In genomic region chr14:55826551-55827340, GRCm38 (mm10) we compare ENCODE assay signal across 8 mouse cellular contexts. TPM values are rescaled to one million over a fixed set of nuclear protein-coding genes. Genes with fewer than 3 reads are reported as not detected.
DNase-seq lines count a peak whose midpoint lies in the region; ATAC-seq and TF ChIP-seq lines count a peak whose summit lies in the region.

No protein-coding gene starts in this region.

- ATAC-seq in kidney, embryonic 15.5 days (replicated peaks; ENCODE audit: low FRiP score): no peak
- no peak for ATAC-seq in heart, embryonic 12.5 days (ENCODE audit: insufficient number of reproducible peaks, low FRiP score)
- no peak for ATAC-seq in limb, embryonic 12.5 days (ENCODE audit: insufficient number of reproducible peaks, insufficient read depth, low FRiP score, low TSS enrichment, low read depth)
- ATAC-seq in stomach, embryonic 14.5 days (ENCODE audit: insufficient number of reproducible peaks, insufficient read depth, low FRiP score, low read depth): no peak

- no peaks in the 10 kb centered on the region; the same call in 1 of the 2 replicates for H3K9me3 ChIP-seq in kidney, embryonic 15.5 days (replicated peaks)
- no peaks in the 10 kb centered on the region for H3K9me3 ChIP-seq in embryonic facial prominence, embryonic 10.5 days
- H3K9me3 ChIP-seq in heart, embryonic 12.5 days (replicated peaks): no peaks in the 10 kb centered on the region
- H3K9me3 ChIP-seq in limb, embryonic 12.5 days: no peaks in the 10 kb centered on the region
- H3K9me3 ChIP-seq in stomach, embryonic 14.5 days (ENCODE audit: control insufficient read depth, low read depth, low read length): no peaks in the 10 kb centered on the region

- H3K4me2 ChIP-seq in kidney, embryonic 15.5 days: peak overlapping the region; percentile 90
- H3K4me2 ChIP-seq in heart, embryonic 12.5 days: peak overlapping the region; percentile 81
- H3K4me2 ChIP-seq in limb, embryonic 12.5 days: peak overlapping the region; percentile 98
- H3K4me2 ChIP-seq in stomach, embryonic 14.5 days (replicated peaks; ENCODE audit: low read depth, low read length): peak overlapping the region; percentile 65

- no peak for TF ChIP-seq POLR2A in kidney, adult 2 months (IDR thresholded peaks at IDR 0.05; ENCODE audit: low read depth, low read length)

- 0 out of 2 replicates have a peak, but pooled peaks cover 6% of the 10 kb centered on the region for H3K27me3 ChIP-seq in kidney, embryonic 15.5 days
- peaks cover 2% of the 10 kb centered on the region for H3K27me3 ChIP-seq in kidney, adult 2 months (replicated peaks; ENCODE audit: control insufficient read depth, insufficient read depth, low read length)
- peaks cover 28% of the 10 kb centered on the region for H3K27me3 ChIP-seq in embryonic facial prominence, embryonic 10.5 days (replicated peaks; ENCODE audit: low read depth, poor library complexity, severe bottlenecking)
- H3K27me3 ChIP-seq in heart, embryonic 12.5 days (replicated peaks): no peaks in the 10 kb centered on the region
- H3K27me3 ChIP-seq in limb, embryonic 12.5 days: no peaks in the 10 kb centered on the region
- no peaks in the 10 kb centered on the region for H3K27me3 ChIP-seq in stomach, embryonic 14.5 days (ENCODE audit: control insufficient read depth, insufficient read depth, low read length)

- H3K4me3 ChIP-seq in kidney, embryonic 15.5 days (replicated peaks): peak overlapping the region; percentile 71
- no peak overlapping the region for H3K4me3 ChIP-seq in kidney, adult 2 months (ENCODE audit: insufficient read depth, low read depth, low read length)
- peak overlapping the region; percentile 83 for H3K4me3 ChIP-seq in embryonic facial prominence, embryonic 10.5 days
- peak overlapping the region; percentile 61 for H3K4me3 ChIP-seq in heart, embryonic 12.5 days
- peak overlapping the region; percentile 86 for H3K4me3 ChIP-seq in limb, embryonic 12.5 days (replicated peaks)
- peak overlapping the region; percentile 80 for H3K4me3 ChIP-seq in stomach, embryonic 14.5 days (ENCODE audit: low read depth, low read length)

- DNase-seq in kidney, adult 2 months: no peak
- peak; percentile 46 for DNase-seq in embryonic facial prominence, embryonic 10.5 days (ENCODE audit: low spot score)
- no peak for DNase-seq in Muller cell, postnatal 12 days (ENCODE audit: inconsistent ontology term)
- no peak for DNase-seq in right cerebral cortex, postnatal 10 days (ENCODE audit: low spot score in 2 of 2)

- H3K27ac ChIP-seq in kidney, embryonic 15.5 days: peak overlapping the region; percentile 25
- no peak overlapping the region for H3K27ac ChIP-seq in kidney, adult 2 months (ENCODE audit: insufficient read depth, low read depth, low read length)
- H3K27ac ChIP-seq in embryonic facial prominence, embryonic 10.5 days (replicated peaks): peak overlapping the region; percentile 98
- no peak overlapping the region for H3K27ac ChIP-seq in heart, embryonic 12.5 days (ENCODE audit: poor library complexity, severe bottlenecking)
- H3K27ac ChIP-seq in limb, embryonic 12.5 days: peak overlapping the region; percentile 100
- peak overlapping the region; percentile 99; the same call in 1 of the 2 replicates for H3K27ac ChIP-seq in stomach, embryonic 14.5 days (ENCODE audit: low read length)

- WGBS in kidney, embryonic 15.5 days: 14% methylated on average over 41 of the region's 41 CpGs
- 66% methylated on average over 41 of the region's 41 CpGs for WGBS in kidney, adult 2 months
- WGBS in embryonic facial prominence, embryonic 10.5 days: 8% methylated on average over 41 of the region's 41 CpGs
- 17% methylated on average over 41 of the region's 41 CpGs for WGBS in heart, embryonic 12.5 days
- WGBS in limb, embryonic 12.5 days: 9% methylated on average over 41 of the region's 41 CpGs
- 14% methylated on average over 41 of the region's 41 CpGs for WGBS in stomach, embryonic 14.5 days

- H3K9ac ChIP-seq in kidney, embryonic 15.5 days: peak overlapping the region; percentile 83
- H3K9ac ChIP-seq in heart, embryonic 12.5 days: peak overlapping the region; percentile 78
- H3K9ac ChIP-seq in limb, embryonic 12.5 days (replicated peaks): peak overlapping the region; percentile 97
- H3K9ac ChIP-seq in stomach, embryonic 14.5 days (replicated peaks; ENCODE audit: low read depth, low read length): peak overlapping the region; percentile 87

- H3K36me3 ChIP-seq in kidney, embryonic 15.5 days: peaks cover 31% of the 10 kb centered on the region
- no peaks in the 10 kb centered on the region for H3K36me3 ChIP-seq in kidney, adult 2 months (ENCODE audit: control insufficient read depth, insufficient read depth, low read length)
- H3K36me3 ChIP-seq in embryonic facial prominence, embryonic 10.5 days (replicated peaks): peaks cover 56% of the 10 kb centered on the region
- 0 out of 2 replicates have a peak, but pooled peaks cover 6% of the 10 kb centered on the region for H3K36me3 ChIP-seq in heart, embryonic 12.5 days
- peaks cover 55% of the 10 kb centered on the region for H3K36me3 ChIP-seq in limb, embryonic 12.5 days
- H3K36me3 ChIP-seq in stomach, embryonic 14.5 days (ENCODE audit: control insufficient read depth, insufficient read depth, low read length): peaks cover 35% of the 10 kb centered on the region

- no peak for TF ChIP-seq CTCF in kidney, adult 2 months (conservative IDR thresholded peaks at IDR 0.05; ENCODE audit: insufficient read depth, insufficient read length, low read depth, low read length)

- H3K4me1 ChIP-seq in kidney, embryonic 15.5 days: peaks cover 70% of the 10 kb centered on the region
- no peaks in the 10 kb centered on the region for H3K4me1 ChIP-seq in kidney, adult 2 months (ENCODE audit: control insufficient read depth, insufficient read depth, low read length)
- H3K4me1 ChIP-seq in embryonic facial prominence, embryonic 10.5 days: peaks cover 77% of the 10 kb centered on the region
- peaks cover 44% of the 10 kb centered on the region for H3K4me1 ChIP-seq in heart, embryonic 12.5 days (replicated peaks)
- H3K4me1 ChIP-seq in limb, embryonic 12.5 days (replicated peaks): peaks cover 50% of the 10 kb centered on the region
- peaks cover 32% of the 10 kb centered on the region; the same call in 1 of the 2 replicates for H3K4me1 ChIP-seq in stomach, embryonic 14.5 days (ENCODE audit: control insufficient read depth, insufficient read depth, low read length)

RNA-seq across cellular contexts. Expression of gene Nfatc4, which starts 3.8 kb away (rescaled TPM):
- polyA plus RNA-seq in kidney, embryonic 15.5 days (2015; fragmentation: Nextera tagmentation; extraction: Ambion mirVana): 32.2 and 39.9 TPM in 2 replicates
- polyA plus RNA-seq in kidney, adult 2 months (2012; rRNA removed): 4.3 and 5.0 TPM in 2 replicates
- 94.5 and 113 TPM in 2 replicates for polyA plus RNA-seq in embryonic facial prominence, embryonic 10.5 days (2016; fragmentation: Nextera tagmentation; extraction: Ambion mirVana)
- 17.5 and 18.6 TPM in 2 replicates for polyA plus RNA-seq in heart, embryonic 12.5 days (2016; fragmentation: Nextera tagmentation; extraction: Ambion mirVana)
- 147 and 151 TPM in 2 replicates for polyA plus RNA-seq in limb, embryonic 12.5 days (2016; fragmentation: Nextera tagmentation; extraction: Ambion mirVana)
- 54.9 and 56.6 TPM in 2 replicates for polyA plus RNA-seq in stomach, embryonic 14.5 days (2014; fragmentation: Nextera tagmentation; extraction: Ambion mirVana)

RNA-seq across cellular contexts. Expression of gene Nynrin, which starts 27.1 kb away (rescaled TPM):
- polyA plus RNA-seq in kidney, embryonic 15.5 days (2015; fragmentation: Nextera tagmentation; extraction: Ambion mirVana): 20.7 and 22.4 TPM in 2 replicates
- 6.6 and 7.6 TPM in 2 replicates for polyA plus RNA-seq in kidney, adult 2 months (2012; rRNA removed)
- 36.0 and 38.1 TPM in 2 replicates for polyA plus RNA-seq in embryonic facial prominence, embryonic 10.5 days (2016; fragmentation: Nextera tagmentation; extraction: Ambion mirVana)
- 33.3 and 38.2 TPM in 2 replicates for polyA plus RNA-seq in heart, embryonic 12.5 days (2016; fragmentation: Nextera tagmentation; extraction: Ambion mirVana)
- 38.9 and 46.0 TPM in 2 replicates for polyA plus RNA-seq in limb, embryonic 12.5 days (2016; fragmentation: Nextera tagmentation; extraction: Ambion mirVana)
- 14.2 and 17.2 TPM in 2 replicates for polyA plus RNA-seq in stomach, embryonic 14.5 days (2014; fragmentation: Nextera tagmentation; extraction: Ambion mirVana)

RNA-seq across cellular contexts. Expression of gene Ripk3, which starts 38.1 kb away (rescaled TPM):
- polyA plus RNA-seq in kidney, embryonic 15.5 days (2015; fragmentation: Nextera tagmentation; extraction: Ambion mirVana): 38.1 and 40.4 TPM in 2 replicates
- 3.5 and 4.7 TPM in 2 replicates for polyA plus RNA-seq in kidney, adult 2 months (2012; rRNA removed)
- polyA plus RNA-seq in embryonic facial prominence, embryonic 10.5 days (2016; fragmentation: Nextera tagmentation; extraction: Ambion mirVana): 21.4 and 24.1 TPM in 2 replicates
- polyA plus RNA-seq in heart, embryonic 12.5 days (2016; fragmentation: Nextera tagmentation; extraction: Ambion mirVana): 19.7 and 20.3 TPM in 2 replicates
- 25.2 and 36.4 TPM in 2 replicates for polyA plus RNA-seq in limb, embryonic 12.5 days (2016; fragmentation: Nextera tagmentation; extraction: Ambion mirVana)
- polyA plus RNA-seq in stomach, embryonic 14.5 days (2014; fragmentation: Nextera tagmentation; extraction: Ambion mirVana): 25.3 and 32.3 TPM in 2 replicates

RNA-seq across cellular contexts. Expression of gene Adcy4, which starts 42.9 kb away (rescaled TPM):
- polyA plus RNA-seq in kidney, embryonic 15.5 days (2015; fragmentation: Nextera tagmentation; extraction: Ambion mirVana): 13.9 and 15.8 TPM in 2 replicates
- 16.8 and 16.9 TPM in 2 replicates for polyA plus RNA-seq in kidney, adult 2 months (2012; rRNA removed)
- 10.7 and 11.4 TPM in 2 replicates for polyA plus RNA-seq in embryonic facial prominence, embryonic 10.5 days (2016; fragmentation: Nextera tagmentation; extraction: Ambion mirVana)
- polyA plus RNA-seq in heart, embryonic 12.5 days (2016; fragmentation: Nextera tagmentation; extraction: Ambion mirVana): 24.4 and 26.2 TPM in 2 replicates
- 17.7 and 19.9 TPM in 2 replicates for polyA plus RNA-seq in limb, embryonic 12.5 days (2016; fragmentation: Nextera tagmentation; extraction: Ambion mirVana)
- polyA plus RNA-seq in stomach, embryonic 14.5 days (2014; fragmentation: Nextera tagmentation; extraction: Ambion mirVana): 4.3 and 5.8 TPM in 2 replicates

RNA-seq across cellular contexts. Expression of gene Cbln3, which starts 57.4 kb away (rescaled TPM):
- polyA plus RNA-seq in kidney, embryonic 15.5 days (2015; fragmentation: Nextera tagmentation; extraction: Ambion mirVana): 0.33 and 0.65 TPM in 2 replicates
- 0.08 and 0.13 TPM in 2 replicates for polyA plus RNA-seq in kidney, adult 2 months (2012; rRNA removed)
- polyA plus RNA-seq in embryonic facial prominence, embryonic 10.5 days (2016; fragmentation: Nextera tagmentation; extraction: Ambion mirVana): 0.09 and 0.15 TPM in 2 replicates
- 0.32 and 0.57 TPM in 2 replicates for polyA plus RNA-seq in heart, embryonic 12.5 days (2016; fragmentation: Nextera tagmentation; extraction: Ambion mirVana)
- 0.20 and 0.21 TPM in 2 replicates for polyA plus RNA-seq in limb, embryonic 12.5 days (2016; fragmentation: Nextera tagmentation; extraction: Ambion mirVana)
- polyA plus RNA-seq in stomach, embryonic 14.5 days (2014; fragmentation: Nextera tagmentation; extraction: Ambion mirVana): 0.36 and 0.45 TPM in 2 replicates

Comparison
In these comparisons a context has a peak if more than half of its experiments do, and no peak if none do; other contexts are left out.
1. H3K27ac ChIP-seq: peak in kidney, embryonic 15.5 days (single experiment), embryonic facial prominence, embryonic 10.5 days (single experiment), limb, embryonic 12.5 days (single experiment) and stomach, embryonic 14.5 days (single experiment); none in kidney, adult 2 months (single experiment) and heart, embryonic 12.5 days (single experiment).
2. Peak in every context shown above with its lines, with median percentiles within 50 percentile points of each other: H3K4me2 ChIP-seq and H3K9ac ChIP-seq.